Mouse (Mus musculus) forebrain, embryonic 14.5 days (tissue): Measurements from ENCODE around the gene Arhgap45. TPM values are rescaled to one million over a fixed set of nuclear protein-coding genes. Genes with fewer than 3 reads are reported as not detected.

ENCODE experiments used
- ATAC-seq: fragments of 200-750 bp; cut with Nextera tagmentation; 2 replicates; pipeline ENCODE4 v1.8.0; 2017; ENCODE audit warnings: mild to moderate bottlenecking, moderate library complexity
- DNase-seq: peaks from one replicate; pipeline ENCODE4 v3.0.0-alpha.2; 2015; ENCODE audit warnings: low spot score
- H3K27ac ChIP-seq: fragments of 300-500 bp; sonication (generic); 2 replicates; pipeline ENCODE4 v1.5.1; 2014; ENCODE audit warnings: low read depth, mild to moderate bottlenecking, control low read depth, low read length, moderate library complexity
- H3K27me3 ChIP-seq: fragments of 300-500 bp; sonication (generic); replicated peaks from 2 replicates; pipeline ENCODE4 v1.6.1; 2014; ENCODE audit warnings: low read length, control low read depth, mixed read lengths; ENCODE audit not compliant: control insufficient read depth, insufficient read depth
- H3K36me3 ChIP-seq: fragments of 300-500 bp; sonication (generic); 2 replicates; pipeline ENCODE4 v1.6.1; 2014; ENCODE audit warnings: low read length, control low read depth; ENCODE audit not compliant: control insufficient read depth, insufficient read depth
- H3K4me1 ChIP-seq: fragments of 300-500 bp; sonication (generic); 2 replicates; pipeline ENCODE4 v1.6.1; 2014; ENCODE audit warnings: antibody characterized with exemption, low read length, control low read depth; ENCODE audit not compliant: control insufficient read depth, insufficient read depth
- H3K4me2 ChIP-seq: fragments of 300-500 bp; sonication (generic); 2 replicates; pipeline ENCODE4 v1.6.1; 2014; ENCODE audit warnings: mild to moderate bottlenecking, control low read depth, low read length
- H3K4me3 ChIP-seq: fragments of 300-500 bp; sonication (generic); 2 replicates; pipeline ENCODE4 v1.5.1; 2014; ENCODE audit warnings: low read depth, low read length, control low read depth
- H3K9ac ChIP-seq: fragments of 300-500 bp; sonication (generic); 2 replicates; pipeline ENCODE4 v1.6.1; 2014; ENCODE audit warnings: mild to moderate bottlenecking, low read length, control low read depth, moderate library complexity
- H3K9me3 ChIP-seq: fragments of 300-500 bp; sonication (generic); replicated peaks from 2 replicates; pipeline ENCODE4 v1.6.1; 2016; ENCODE audit warnings: low read length, control low read depth, mixed read lengths; ENCODE audit not compliant: control insufficient read depth
- WGBS: fragments of 180-500 bp; shearing (Covaris S2); extraction: QIAGEN DNeasy Blood & Tissue Kit; methylation state at CpG from one replicate; pipeline ENCODE4 v1.1.7; 2014; 5-methylcytosine and 5-hydroxymethylcytosine counted together
- polyA plus RNA-seq: library from polyadenylated mRNA; unstranded; fragments of >200 nt; fragmentation: Nextera tagmentation; extraction: Ambion mirVana; gene quantifications from 2 replicates; pipeline ENCODE4 v1.2.1, GENCODE M21; 2014

The Arhgap45 gene
- 1.1 and 1.5 TPM in 2 replicates for polyA plus RNA-seq

DNA sequence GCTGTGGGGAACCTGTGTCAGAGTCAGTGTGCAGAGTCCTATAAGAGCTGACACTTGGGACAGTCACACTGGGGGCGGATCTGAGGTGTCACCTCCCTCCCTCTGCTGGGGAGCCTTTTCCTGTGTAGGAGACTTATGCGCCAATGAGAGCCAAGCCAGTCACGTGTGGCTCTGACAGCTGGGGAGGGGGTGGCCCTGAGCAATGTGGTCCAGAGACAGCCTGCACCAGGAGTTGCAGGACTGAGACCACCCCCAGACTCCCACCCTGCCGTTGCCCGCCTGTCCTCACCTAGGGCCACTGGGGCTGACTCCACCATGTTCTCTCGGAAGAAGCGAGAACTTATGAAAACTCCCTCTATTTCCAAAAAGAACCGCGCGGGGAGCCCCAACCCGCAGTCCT lies at the start of gene Arhgap45:
Arhgap45 (plus strand) TSS at position 143 of the 400 bp plus-strand sequence.
- no peak within 1 kb of the TSS for H3K27ac ChIP-seq
- no peaks in the 10 kb centered on the region for H3K4me1 ChIP-seq
- no peak within 1 kb of the TSS for H3K4me2 ChIP-seq
- 72% methylated on average over 11 of the region's 11 CpGs for WGBS
- no peak for DNase-seq
- H3K36me3 ChIP-seq, result no peaks in the 10 kb centered on the region
- peaks cover 41% of the 10 kb centered on the region for H3K27me3 ChIP-seq
- H3K9me3 ChIP-seq, result 0 out of 2 replicates have a peak, but pooled peaks cover 2% of the 10 kb centered on the region
- ATAC-seq, result no peak
- H3K4me3 ChIP-seq, result no peak within 1 kb of the TSS
- H3K9ac ChIP-seq, result no peak within 1 kb of the TSS

- ATAC-seq, result no peak
- H3K9ac ChIP-seq, result no peak overlapping the region
Measured at GRCm38 (mm10) chr10:79966886-79967400, 49.5 kb upstream of the Arhgap45 start.

GRCm38 (mm10) chr10:79968181-79968580 lies 48.3 kb upstream of the Arhgap45 start:
- H3K36me3 ChIP-seq, result peaks cover 53% of the 10 kb centered on the region

More at GRCm38 (mm10) chr10:79966886-79967400, 49.5 kb upstream of the Arhgap45 start:
- Histone ChIP-seq H3K4me1 (no peaks in the 10 kb centered on the region; the same call in 1 of the 2 replicates), H3K9me3 (no peaks in the 10 kb centered on the region), H3K27me3 (peaks cover 21% of the 10 kb centered on the region), H3K4me3 (no peak overlapping the region), H3K4me2 (no peak overlapping the region), H3K27ac (no peak overlapping the region), H3K36me3 (peaks cover 63% of the 10 kb centered on the region)
- 89% methylated on average over 5 of the region's 5 CpGs for WGBS
- DNase-seq, result no peak

GRCm38 (mm10) chr10:79969124-79969568 lies 47.3 kb upstream of the Arhgap45 start:
- no peak for ATAC-seq
- peaks cover 45% of the 10 kb centered on the region for H3K36me3 ChIP-seq
- H3K27me3 ChIP-seq, result peaks cover 30% of the 10 kb centered on the region

More at GRCm38 (mm10) chr10:79968181-79968580, 48.3 kb upstream of the Arhgap45 start:
- Histone ChIP-seq H3K9ac (no peak overlapping the region), H3K9me3 (no peaks in the 10 kb centered on the region), H3K4me3 (no peak overlapping the region), H3K27me3 (peaks cover 30% of the 10 kb centered on the region), H3K4me2 (no peak overlapping the region), H3K4me1 (no peaks in the 10 kb centered on the region; the same call in 1 of the 2 replicates), H3K27ac (no peak overlapping the region)
- 78% methylated on average over 1 of the region's 1 CpGs for WGBS
- no peak for ATAC-seq
- DNase-seq, result no peak

DNA sequence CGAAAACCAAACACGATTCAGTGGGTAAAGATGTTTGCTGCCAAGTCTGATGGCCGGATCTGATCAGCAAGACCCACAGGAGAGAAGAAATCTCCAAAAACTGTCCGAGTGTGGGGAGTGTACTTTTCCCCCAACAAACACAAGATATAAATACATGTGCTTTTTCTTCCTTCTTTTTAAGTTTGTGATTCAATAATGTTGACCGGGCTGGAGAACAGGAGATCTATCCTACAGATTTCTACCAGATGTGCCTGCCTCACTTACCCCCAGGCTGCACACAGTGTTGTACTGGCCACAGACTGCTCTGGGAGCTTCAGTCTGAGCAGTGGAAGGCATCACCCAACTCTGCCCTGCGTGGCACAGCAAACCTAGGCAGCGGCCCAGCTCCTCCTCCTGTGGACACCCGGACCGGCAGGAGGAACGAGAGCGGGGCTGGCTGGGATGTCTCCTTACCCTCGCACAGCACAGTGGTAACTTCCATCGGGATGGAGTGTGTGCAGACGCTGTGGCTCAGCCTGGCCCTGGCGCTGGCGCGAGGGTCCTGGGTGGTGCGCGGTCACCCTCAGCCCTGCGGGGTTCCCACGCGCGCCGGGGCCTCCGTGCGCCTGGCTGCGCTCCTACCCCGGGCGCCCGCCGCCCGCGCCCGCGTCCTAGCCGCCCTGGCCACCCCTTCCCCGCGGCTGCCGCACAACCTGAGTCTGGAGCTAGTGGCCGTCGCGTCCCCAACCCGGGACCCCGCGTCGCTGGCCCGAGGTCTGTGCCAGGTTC lies 45.9 kb upstream of the Arhgap45 start, which contains the start of gene Grin3b:
Grin3b (plus strand) TSS at position 301 of the 768 bp plus-strand sequence.
- WGBS, result 12% methylated on average over 30 of the region's 47 CpGs
- Histone ChIP-seq H3K27me3 (peaks cover 30% of the 10 kb centered on the region), H3K4me1 (no peaks in the 10 kb centered on the region; the same call in 1 of the 2 replicates), H3K9ac (peak within 1 kb of the TSS; percentile 49), H3K27ac (no peak within 1 kb of the TSS), H3K9me3 (no peaks in the 10 kb centered on the region), H3K36me3 (peaks cover 41% of the 10 kb centered on the region), H3K4me2 (peak within 1 kb of the TSS; percentile 47), H3K4me3 (peak within 1 kb of the TSS; percentile 23)
- DNase-seq (no peak), ATAC-seq (no peak)

More at GRCm38 (mm10) chr10:79969124-79969568, 47.3 kb upstream of the Arhgap45 start:
- Histone ChIP-seq H3K4me2 (no peak overlapping the region), H3K9ac (no peak overlapping the region), H3K27ac (no peak overlapping the region), H3K4me1 (no peaks in the 10 kb centered on the region; the same call in 1 of the 2 replicates), H3K9me3 (no peaks in the 10 kb centered on the region), H3K4me3 (no peak overlapping the region)
- 19% methylated on average over 3 of the region's 3 CpGs for WGBS
- no peak for DNase-seq

GRCm38 (mm10) chr10:79971183-79971497 lies 45.3 kb upstream of the Arhgap45 start:
- Histone ChIP-seq H3K4me1 (no peaks in the 10 kb centered on the region; the same call in 1 of the 2 replicates), H3K4me2 (peak overlapping the region; percentile 47), H3K27ac (no peak overlapping the region), H3K9me3 (no peaks in the 10 kb centered on the region), H3K27me3 (peaks cover 30% of the 10 kb centered on the region), H3K9ac (peak overlapping the region; percentile 49), H3K4me3 (peak overlapping the region; percentile 23), H3K36me3 (peaks cover 41% of the 10 kb centered on the region)
- DNase-seq (no peak), ATAC-seq (no peak)
- WGBS, result 3% methylated on average over 21 of the region's 21 CpGs

DNA sequence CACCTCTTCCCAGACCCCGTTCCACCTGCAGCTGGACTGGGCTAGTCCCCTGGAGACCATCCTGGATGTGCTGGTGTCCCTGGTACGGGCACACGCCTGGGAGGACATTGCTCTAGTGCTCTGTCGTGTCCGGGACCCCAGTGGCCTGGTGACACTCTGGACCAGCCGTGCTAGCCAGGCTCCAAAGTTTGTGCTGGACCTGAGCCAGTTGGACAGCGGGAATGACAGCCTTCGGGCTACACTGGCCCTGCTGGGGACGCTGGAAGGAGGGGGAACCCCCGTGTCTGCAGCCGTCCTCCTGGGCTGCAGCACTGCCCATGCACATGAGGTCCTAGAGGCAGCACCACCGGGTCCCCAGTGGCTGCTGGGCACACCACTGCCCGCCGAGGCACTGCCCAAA lies 43.6 kb upstream of the Arhgap45 start:
- H3K4me1 ChIP-seq, result no peaks in the 10 kb centered on the region; the same call in 1 of the 2 replicates
- H3K27me3 ChIP-seq, result peaks cover 30% of the 10 kb centered on the region
- peaks cover 41% of the 10 kb centered on the region for H3K36me3 ChIP-seq
- no peak overlapping the region for H3K27ac ChIP-seq
- ATAC-seq, result no peak
- no peak for DNase-seq
- H3K4me2 ChIP-seq, result no peak overlapping the region
- 64% methylated on average over 14 of the region's 14 CpGs for WGBS
- no peaks in the 10 kb centered on the region for H3K9me3 ChIP-seq
- H3K4me3 ChIP-seq, result no peak overlapping the region
- H3K9ac ChIP-seq, result no peak overlapping the region

- Histone ChIP-seq H3K27me3 (peaks cover 30% of the 10 kb centered on the region), H3K27ac (no peak overlapping the region), H3K4me2 (no peak overlapping the region), H3K4me1 (no peaks in the 10 kb centered on the region; the same call in 1 of the 2 replicates), H3K4me3 (no peak overlapping the region), H3K36me3 (peaks cover 47% of the 10 kb centered on the region), H3K9ac (no peak overlapping the region), H3K9me3 (no peaks in the 10 kb centered on the region)
- WGBS, result 91% methylated on average over 21 of the region's 21 CpGs
- DNase-seq (no peak), ATAC-seq (no peak)
Measured at GRCm38 (mm10) chr10:79974087-79974486, 42.4 kb upstream of the Arhgap45 start.

DNA sequence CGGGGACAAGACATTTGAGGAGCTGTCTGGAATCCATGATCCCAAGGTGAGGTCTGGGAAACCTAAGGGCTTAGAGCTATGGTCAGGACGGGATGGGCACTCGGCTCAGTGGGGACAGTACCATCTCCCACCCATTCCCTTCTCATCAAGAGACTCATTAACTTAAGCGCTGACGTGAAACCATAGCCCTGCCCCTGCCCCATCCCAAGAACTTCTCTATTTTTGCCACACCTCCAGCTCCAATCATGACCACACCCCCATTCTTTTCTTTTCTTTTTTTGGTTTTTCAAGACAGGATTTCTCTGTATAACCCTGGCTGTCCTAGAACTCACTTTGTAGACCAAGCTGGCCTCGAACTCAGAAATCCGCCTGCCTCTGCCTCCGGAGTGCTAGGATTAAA lies 41.8 kb upstream of the Arhgap45 start:
- DNase-seq, result no peak
- WGBS, result 92% methylated on average over 8 of the region's 8 CpGs
- H3K36me3 ChIP-seq, result peaks cover 53% of the 10 kb centered on the region

More for the DNA sequence above, 41.8 kb upstream of the Arhgap45 start:
- Histone ChIP-seq H3K4me3 (no peak overlapping the region), H3K4me2 (no peak overlapping the region), H3K9me3 (no peaks in the 10 kb centered on the region), H3K4me1 (no peaks in the 10 kb centered on the region; the same call in 1 of the 2 replicates), H3K9ac (no peak overlapping the region), H3K27me3 (peaks cover 28% of the 10 kb centered on the region), H3K27ac (no peak overlapping the region)
- ATAC-seq, result no peak
